8 mouse cellular contexts compared by ENCODE assay signal in genomic region chr2:118113808-118114524, GRCm38 (mm10). TPM values are rescaled to one million over a fixed set of nuclear protein-coding genes. Genes with fewer than 3 reads are reported as not detected.
DNase-seq lines count a peak whose midpoint lies in the region; ATAC-seq and TF ChIP-seq lines count a peak whose summit lies in the region.

No protein-coding gene starts in this region.

- H3K4me1 ChIP-seq in megakaryocyte, embryonic 14.5 days = peaks cover 69% of the 10 kb centered on the region
- H3K4me1 ChIP-seq in embryonic facial prominence, embryonic 12.5 days = peaks cover 36% of the 10 kb centered on the region
- peaks cover 5% of the 10 kb centered on the region for H3K4me1 ChIP-seq in hindbrain, postnatal 0 days (ENCODE audit: insufficient read depth, low read length)
- H3K4me1 ChIP-seq in liver, embryonic 15.5 days (replicated peaks) = 0 out of 2 replicates have a peak, but pooled peaks cover 7% of the 10 kb centered on the region

- H3K4me2 ChIP-seq in embryonic facial prominence, embryonic 12.5 days (replicated peaks) = peak overlapping the region; percentile 88
- H3K4me2 ChIP-seq in hindbrain, postnatal 0 days (ENCODE audit: low read depth, low read length) = peak overlapping the region; percentile 14; the same call in 1 of the 2 replicates
- H3K4me2 ChIP-seq in liver, embryonic 15.5 days = peak overlapping the region; percentile 13; the same call in 1 of the 2 replicates

- peaks cover 75% of the 10 kb centered on the region for H3K36me3 ChIP-seq in megakaryocyte, embryonic 14.5 days (replicated peaks; ENCODE audit: low read length)
- peaks cover 36% of the 10 kb centered on the region for H3K36me3 ChIP-seq in embryonic facial prominence, embryonic 12.5 days
- no peaks in the 10 kb centered on the region for H3K36me3 ChIP-seq in hindbrain, postnatal 0 days (ENCODE audit: insufficient read depth, low read length)
- no peaks in the 10 kb centered on the region for H3K36me3 ChIP-seq in liver, embryonic 15.5 days (replicated peaks)

- H3K27ac ChIP-seq in embryonic facial prominence, embryonic 12.5 days = no peak overlapping the region
- H3K27ac ChIP-seq in hindbrain, postnatal 0 days = no peak overlapping the region
- H3K27ac ChIP-seq in liver, embryonic 15.5 days (replicated peaks) = no peak overlapping the region

- peak overlapping the region; percentile 95 for H3K4me3 ChIP-seq in megakaryocyte, embryonic 14.5 days (replicated peaks)
- peak overlapping the region; percentile 59 for H3K4me3 ChIP-seq in embryonic facial prominence, embryonic 12.5 days
- no peak overlapping the region for H3K4me3 ChIP-seq in hindbrain, postnatal 0 days (ENCODE audit: low read length)
- peak overlapping the region; percentile 4; the same call in 1 of the 2 replicates for H3K4me3 ChIP-seq in liver, embryonic 15.5 days (replicated peaks)

- H3K27me3 ChIP-seq in megakaryocyte, embryonic 14.5 days (replicated peaks) = no peaks in the 10 kb centered on the region
- 0 out of 2 replicates have a peak, but pooled peaks cover 2% of the 10 kb centered on the region for H3K27me3 ChIP-seq in embryonic facial prominence, embryonic 12.5 days
- H3K27me3 ChIP-seq in hindbrain, postnatal 0 days (ENCODE audit: insufficient read depth, low read length) = 0 out of 2 replicates have a peak, but pooled peaks cover 5% of the 10 kb centered on the region
- peaks cover 20% of the 10 kb centered on the region for H3K27me3 ChIP-seq in liver, embryonic 15.5 days

- peak; percentile 44 for TF ChIP-seq CTCF in hindbrain, postnatal 0 days (IDR thresholded peaks at IDR 0.05; ENCODE audit: low read depth)

- intact Hi-C loops in gastrocnemius, postnatal 36 days (cut with DNase I) = loop anchor here (5.0 kb wide), 1 partner anchor 332 kb away; no protein-coding TSS in a partner anchor

- 21% methylated on average over 8 of the region's 8 CpGs for WGBS in embryonic facial prominence, embryonic 12.5 days
- WGBS in hindbrain, postnatal 0 days = 37% methylated on average over 8 of the region's 8 CpGs
- 38% methylated on average over 8 of the region's 8 CpGs for WGBS in liver, embryonic 15.5 days (ENCODE audit: insufficient replicate concordance)

- ATAC-seq in megakaryocyte, adult 5-6 weeks (ENCODE audit: poor library complexity, severe bottlenecking) = no peak
- no peak for ATAC-seq in embryonic facial prominence, embryonic 12.5 days (ENCODE audit: insufficient number of reproducible peaks, insufficient read depth, low FRiP score, low TSS enrichment)
- ATAC-seq in hindbrain, postnatal 0 days = no peak
- ATAC-seq in liver, embryonic 15.5 days (ENCODE audit: insufficient read depth) = no peak

- peak; percentile 30 for DNase-seq in hindbrain, postnatal 0 days (ENCODE audit: low spot score)
- no peak for DNase-seq in c-Kit-positive CD71-positive TER-119-positive erythroid progenitor cells, embryonic 14.5 days (ENCODE audit: low spot score)
- no peak for DNase-seq in cerebellum, adult 11-12 months
- DNase-seq in gastrocnemius, postnatal 36 days = no peak

- peak overlapping the region; percentile 71 for H3K9ac ChIP-seq in embryonic facial prominence, embryonic 12.5 days
- H3K9ac ChIP-seq in hindbrain, postnatal 0 days (replicated peaks; ENCODE audit: low read length) = no peak overlapping the region
- no peak overlapping the region for H3K9ac ChIP-seq in liver, embryonic 15.5 days

- no peaks in the 10 kb centered on the region for H3K9me3 ChIP-seq in megakaryocyte, embryonic 14.5 days
- H3K9me3 ChIP-seq in embryonic facial prominence, embryonic 12.5 days = no peaks in the 10 kb centered on the region
- no peaks in the 10 kb centered on the region for H3K9me3 ChIP-seq in hindbrain, postnatal 0 days (ENCODE audit: low read length)
- no peaks in the 10 kb centered on the region for H3K9me3 ChIP-seq in liver, embryonic 15.5 days (replicated peaks)

RNA-seq across cellular contexts. Expression of gene Thbs1, which starts 2.3 kb away (rescaled TPM):
- polyA plus RNA-seq in megakaryocyte, embryonic 14.5 days (2012; ENCODE audit: insufficient read depth, low replicate concordance) = 258 and 405 TPM in 2 replicates
- total RNA-seq in megakaryocyte, adult 5-6 weeks (2015) = 27.3 and 28.8 TPM in 2 replicates
- total RNA-seq in megakaryocyte, adult 5-6 weeks (2017) = 32.7 and 37.6 TPM in 2 replicates
- 90.3 and 91.5 TPM in 2 replicates for polyA plus RNA-seq in embryonic facial prominence, embryonic 12.5 days (2016; fragmentation: Nextera tagmentation; extraction: Ambion mirVana)
- 12.5 and 13.6 TPM in 2 replicates for total RNA-seq in hindbrain, postnatal 0 days (2014; rRNA removed)
- 3.3 and 3.7 TPM in 2 replicates for polyA plus RNA-seq in hindbrain, postnatal 0 days (2015; fragmentation: Nextera tagmentation; extraction: Ambion mirVana)
- 26.0 and 29.6 TPM in 2 replicates for polyA plus RNA-seq in liver, embryonic 15.5 days (2015; fragmentation: Nextera tagmentation; extraction: Ambion mirVana)
- 1 to 10 TPM; 7.4 to 7.7 TPM for total RNA-seq in gastrocnemius, postnatal 36 days (2021)

Comparison
In these comparisons a context has a peak if more than half of its experiments do, and no peak if none do; other contexts are left out.
1. H3K4me2 ChIP-seq: peak in every context shown above with its lines; median percentile 88 in embryonic facial prominence, embryonic 12.5 days; 14 in hindbrain, postnatal 0 days; 13 in liver, embryonic 15.5 days.